Mouse (Mus musculus): Measurements from ENCODE around the gene Dpp6. TPM values are rescaled to one million over a fixed set of nuclear protein-coding genes. Genes with fewer than 3 reads are reported as not detected.

Gene Dpp6
- total RNA-seq, 2 experiments from 2014 or later = 171 to 189 TPM

- intact Hi-C loops (cut with DNase I) = no loop called here
- peak; percentile 71 to 72 for DNase-seq (ENCODE audit: low spot score in 2 of 2)
Measured at GRCm38 (mm10) chr5:27677247-27677666, 860.3 kb downstream of the Dpp6 start.

- DNase-seq (ENCODE audit: low spot score in 2 of 2) = no peak
- intact Hi-C loops (cut with DNase I) = no loop called here
Measured at GRCm38 (mm10) chr5:27679151-27679550, 862.1 kb downstream of the Dpp6 start.

- intact Hi-C loops (cut with DNase I) = loop anchor here (10.0 kb wide), 1 partner anchor 414 kb away; no protein-coding TSS in a partner anchor
- DNase-seq (ENCODE audit: low spot score in 2 of 2) = no peak
Measured at GRCm38 (mm10) chr5:27680476-27680875, 863.5 kb downstream of the Dpp6 start.

- intact Hi-C loops (cut with DNase I) = loop anchor here (10.0 kb wide), 1 partner anchor 410 kb away; no protein-coding TSS in a partner anchor
- no peak for DNase-seq (ENCODE audit: low spot score in 2 of 2)
Measured at GRCm38 (mm10) chr5:27685162-27685561, 868.2 kb downstream of the Dpp6 start.

DNA sequence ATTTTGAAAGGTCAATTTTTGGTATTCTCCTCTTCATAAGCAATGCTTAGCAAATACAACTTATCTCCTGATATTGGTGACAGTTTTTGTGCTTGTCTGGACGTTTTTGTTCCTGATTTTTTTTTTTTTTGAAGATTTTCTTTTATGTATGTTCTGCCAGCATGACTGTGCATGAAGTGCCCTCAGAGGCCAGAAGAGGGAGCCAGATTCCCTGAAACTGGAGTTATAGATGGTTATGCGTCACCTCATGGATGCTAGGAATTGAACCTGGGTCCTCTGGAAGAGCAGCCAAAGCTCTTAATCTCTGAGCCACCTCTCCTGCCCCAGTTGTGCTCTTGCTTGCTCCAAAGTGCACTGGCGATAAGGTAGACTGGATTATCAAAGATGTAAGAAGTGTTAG is 868.9 kb downstream of the Dpp6 start:
- intact Hi-C loops (cut with DNase I) = loop anchor here (10.0 kb wide), 1 partner anchor 409 kb away; no protein-coding TSS in a partner anchor
- DNase-seq (ENCODE audit: low spot score in 2 of 2) = no peak

- intact Hi-C loops (cut with DNase I) = loop anchor here (10.0 kb wide), 1 partner anchor 407 kb away; no protein-coding TSS in a partner anchor
Measured at GRCm38 (mm10) chr5:27687311-27687710, 870.3 kb downstream of the Dpp6 start.

GRCm38 (mm10) chr5:27702482-27702881 is 885.5 kb downstream of the Dpp6 start:
- intact Hi-C loops (cut with DNase I) = no loop called here
- no peak for DNase-seq (ENCODE audit: low spot score in 2 of 2)

More at GRCm38 (mm10) chr5:27687311-27687710, 870.3 kb downstream of the Dpp6 start:
- DNase-seq (ENCODE audit: low spot score in 2 of 2) = no peak

DNA sequence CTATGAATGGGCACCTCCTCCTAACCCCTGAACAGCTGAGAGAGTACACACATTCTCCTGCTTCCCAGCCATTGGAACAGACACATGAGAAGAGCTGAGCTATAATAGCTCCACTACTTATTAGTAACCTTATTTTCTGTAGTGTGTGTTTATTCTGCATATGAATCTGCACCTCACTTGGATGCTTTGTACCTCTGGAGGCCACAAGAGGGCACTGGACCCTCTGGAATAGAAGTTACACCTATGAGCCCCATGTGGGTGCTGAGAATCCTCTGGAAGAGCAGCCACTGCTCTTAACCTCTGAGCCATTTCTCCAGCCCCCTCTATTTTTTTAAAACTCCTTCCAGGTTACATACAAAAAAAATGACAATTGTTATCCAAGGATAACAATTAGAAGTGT is 888.0 kb downstream of the Dpp6 start:
- intact Hi-C loops (cut with DNase I) = no loop called here
- DNase-seq (ENCODE audit: low spot score in 2 of 2) = no peak

DNA sequence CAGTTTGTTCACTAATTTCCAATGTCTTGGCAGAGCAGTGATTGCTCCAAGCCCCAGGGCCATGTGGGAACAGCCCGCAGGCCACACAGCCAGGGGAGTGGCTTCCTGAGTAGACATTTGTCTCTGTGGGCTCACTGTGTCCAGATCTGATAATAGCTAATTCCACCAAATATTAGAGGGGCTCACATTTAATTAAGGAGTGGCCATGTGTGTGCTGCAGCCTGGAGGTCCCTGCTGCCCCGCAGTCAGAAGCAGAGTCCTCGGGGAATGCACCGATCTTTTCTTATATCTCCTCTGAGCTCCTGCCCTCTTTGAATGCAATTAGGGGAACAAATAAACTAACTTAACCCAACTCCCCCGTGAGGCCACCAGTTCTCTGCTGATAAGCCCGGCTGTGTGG is 889.5 kb downstream of the Dpp6 start:
- intact Hi-C loops (cut with DNase I) = no loop called here
- DNase-seq (ENCODE audit: low spot score in 2 of 2) = no peak

DNA sequence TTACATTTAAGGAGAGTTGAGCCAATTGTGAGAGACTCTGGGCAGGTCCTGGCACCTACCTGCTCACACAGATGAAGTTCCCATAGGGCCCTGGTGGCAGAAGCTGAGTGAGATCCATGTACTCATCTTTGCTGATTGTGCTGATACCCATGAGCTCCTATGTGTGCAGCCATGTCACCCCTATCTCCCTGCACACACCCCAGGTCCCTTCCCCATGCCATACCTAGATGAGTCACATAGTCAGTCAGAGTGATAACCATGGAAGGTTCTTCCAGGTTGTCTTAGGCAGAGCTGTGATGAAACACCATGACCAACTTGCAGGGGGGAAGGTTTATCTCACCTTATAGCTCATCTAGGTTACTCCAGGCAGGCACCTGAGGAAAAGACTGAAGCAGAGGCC is 890.3 kb downstream of the Dpp6 start:
- intact Hi-C loops (cut with DNase I) = no loop called here
- no peak for DNase-seq (ENCODE audit: low spot score in 2 of 2)

- no peak for DNase-seq (ENCODE audit: low spot score in 2 of 2)
- intact Hi-C loops (cut with DNase I) = no loop called here
Measured at GRCm38 (mm10) chr5:27708209-27708608, 891.2 kb downstream of the Dpp6 start.

- intact Hi-C loops (cut with DNase I) = no loop called here
- no peak for DNase-seq (ENCODE audit: low spot score in 2 of 2)
Measured at GRCm38 (mm10) chr5:27711461-27712192, 894.6 kb downstream of the Dpp6 start.

DNA sequence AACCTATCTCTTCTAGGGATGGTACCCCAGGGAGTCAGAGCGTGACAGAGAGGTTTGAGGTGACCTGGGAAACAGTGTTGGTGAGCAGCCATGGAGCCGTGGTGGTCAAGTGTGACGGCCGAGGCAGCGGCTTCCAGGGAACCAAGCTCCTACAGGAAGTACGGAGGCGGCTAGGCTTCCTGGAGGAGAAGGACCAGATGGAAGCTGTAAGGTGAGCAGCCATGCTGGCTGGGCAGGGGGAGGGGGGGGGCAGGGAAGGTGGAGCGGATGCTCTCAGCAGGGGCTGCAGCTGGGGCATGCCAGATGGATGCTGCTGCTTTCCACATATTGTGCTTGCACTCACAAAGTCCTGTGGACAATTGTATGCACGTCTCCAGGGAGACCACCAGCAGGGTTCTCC is 897.4 kb downstream of the Dpp6 start:
- DNase-seq (ENCODE audit: low spot score in 2 of 2) = no peak
- intact Hi-C loops (cut with DNase I) = no loop called here

DNA sequence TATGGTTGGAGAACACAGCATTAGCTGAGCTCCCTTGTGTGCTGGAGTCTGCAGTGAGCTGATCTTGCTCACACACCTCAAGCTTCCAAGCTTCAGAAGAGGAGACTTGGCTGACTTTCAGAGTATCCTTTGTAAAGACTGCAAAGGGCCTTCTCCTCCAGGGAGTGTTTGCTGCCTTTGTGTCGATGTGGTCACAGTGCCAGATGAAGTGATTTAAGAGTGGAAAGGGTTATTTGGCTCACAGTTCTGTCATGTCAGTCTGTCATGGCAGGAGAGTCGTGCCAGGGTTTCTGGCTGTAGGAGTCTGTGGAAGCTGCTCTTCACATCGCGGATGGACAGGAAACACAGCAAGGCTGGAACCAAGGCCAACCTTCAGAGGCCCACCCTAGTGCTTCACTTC is 899.0 kb downstream of the Dpp6 start:
- intact Hi-C loops (cut with DNase I) = no loop called here

GRCm38 (mm10) chr5:27717301-27717700 is 900.3 kb downstream of the Dpp6 start:
- DNase-seq (ENCODE audit: low spot score in 2 of 2) = peak; percentile 48 to 62
- intact Hi-C loops (cut with DNase I) = no loop called here

More for the DNA sequence above, 899.0 kb downstream of the Dpp6 start:
- no peak for DNase-seq (ENCODE audit: low spot score in 2 of 2)

- intact Hi-C loops (cut with DNase I) = no loop called here
- no peak for DNase-seq (ENCODE audit: low spot score in 2 of 2)
Measured at GRCm38 (mm10) chr5:27719311-27719710, 902.3 kb downstream of the Dpp6 start.

- intact Hi-C loops (cut with DNase I) = no loop called here
Measured at GRCm38 (mm10) chr5:27724460-27724859, 907.5 kb downstream of the Dpp6 start.

GRCm38 (mm10) chr5:27730666-27731065 is 913.7 kb downstream of the Dpp6 start:
- DNase-seq (ENCODE audit: low spot score in 2 of 2) = peak in 1 of 2 experiments; percentile 34
- intact Hi-C loops (cut with DNase I) = no loop called here

More at GRCm38 (mm10) chr5:27724460-27724859, 907.5 kb downstream of the Dpp6 start:
- no peak for DNase-seq (ENCODE audit: low spot score in 2 of 2)

DNA sequence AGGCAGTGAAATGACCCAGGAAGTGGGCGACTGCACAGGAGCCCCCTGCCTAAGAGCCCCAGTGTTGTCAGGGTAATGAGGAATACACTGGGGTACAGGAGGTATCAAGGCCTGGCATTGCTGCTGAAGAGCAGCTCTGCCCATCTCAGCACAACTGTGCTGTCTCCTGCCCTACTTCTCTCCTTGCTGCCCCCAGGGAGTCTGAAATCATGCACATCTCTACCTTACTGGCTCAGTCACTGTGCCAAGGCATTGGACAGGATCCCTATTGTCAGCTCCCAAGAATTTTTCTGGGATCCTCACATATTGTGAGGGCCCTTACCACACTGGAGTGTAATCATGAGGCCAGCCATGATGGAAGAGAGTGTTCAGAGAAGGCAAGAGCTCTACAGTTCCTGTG is 914.4 kb downstream of the Dpp6 start:
- intact Hi-C loops (cut with DNase I) = no loop called here
- no peak for DNase-seq (ENCODE audit: low spot score in 2 of 2)

- DNase-seq (ENCODE audit: low spot score in 2 of 2) = peak; percentile 40 to 41
- intact Hi-C loops (cut with DNase I) = no loop called here
Measured at GRCm38 (mm10) chr5:27732288-27732868, 915.4 kb downstream of the Dpp6 start.

DNA sequence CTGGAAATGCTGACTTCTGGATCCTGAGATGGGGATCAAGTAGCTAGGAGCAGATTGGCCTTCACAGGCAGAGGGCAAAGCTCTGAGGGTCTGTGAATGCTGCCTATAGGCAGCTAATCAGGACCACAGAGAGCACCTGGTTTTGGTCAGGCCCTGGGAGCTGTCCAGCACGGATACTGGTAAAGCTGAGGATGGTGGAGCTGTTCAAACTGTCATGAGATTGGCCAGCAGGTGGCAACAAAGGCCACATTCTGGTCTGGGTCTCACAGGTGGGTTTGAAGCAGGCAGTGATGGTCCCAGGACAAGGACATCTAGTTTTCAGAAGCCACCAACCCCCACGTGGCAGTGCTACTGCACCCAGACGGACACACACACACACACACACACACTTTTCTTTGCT is 920.2 kb downstream of the Dpp6 start:
- no peak for DNase-seq (ENCODE audit: low spot score in 2 of 2)
- intact Hi-C loops (cut with DNase I) = no loop called here
